Mouse (Mus musculus) myocyte (in vitro differentiated cells): ENCODE measurements around the gene Stk10.

Experiments used
- E2F4 ChIP-seq: IDR thresholded peaks from one replicate; pipeline ENCODE4 v1.6.1; 2011; ENCODE audit warnings: mild to moderate bottlenecking, control low read depth, moderate library complexity; ENCODE audit not compliant: insufficient read depth
- MAX ChIP-seq: IDR thresholded peaks from one replicate; pipeline ENCODE4 v1.6.1; 2011; ENCODE audit warnings: low read depth, mild to moderate bottlenecking, control low read depth
- POLR2AphosphoS2 ChIP-seq: IDR thresholded peaks from one replicate; pipeline ENCODE4 v1.6.1; 2011; ENCODE audit warnings: low read depth, control low read depth; ENCODE audit not compliant: insufficient read length
- TCF12 ChIP-seq: IDR thresholded peaks from one replicate; pipeline ENCODE4 v1.6.1; 2011; ENCODE audit warnings: mild to moderate bottlenecking, control low read depth; ENCODE audit not compliant: poor library complexity, insufficient read depth, severe bottlenecking
- USF1 ChIP-seq: IDR thresholded peaks from one replicate; pipeline ENCODE4 v1.6.1; 2011; ENCODE audit warnings: low read depth, mild to moderate bottlenecking, control low read depth, moderate library complexity

DNA sequence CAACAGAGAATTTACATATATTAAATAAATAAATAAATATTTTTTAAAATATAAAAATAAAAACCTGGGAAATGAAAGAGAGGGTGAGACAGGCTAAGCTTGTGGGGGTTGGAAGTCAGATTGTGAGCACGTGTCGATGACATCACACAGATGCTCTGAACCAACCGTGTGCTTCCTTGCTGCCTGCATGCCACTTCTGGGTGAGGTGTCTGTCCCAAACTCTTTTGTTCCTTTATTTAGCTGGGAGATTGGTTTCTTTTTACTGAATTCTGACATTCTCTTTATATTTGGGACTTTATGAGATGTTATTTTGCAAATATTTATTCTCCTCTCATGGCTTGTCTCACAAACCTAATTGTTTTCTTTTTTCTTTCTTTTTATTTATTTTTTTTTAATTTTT is 72.8 kb downstream of the Stk10 start:
- TF ChIP-seq TCF12 = no peak
- TF ChIP-seq POLR2AphosphoS2 = no peak
- TF ChIP-seq E2F4 = no peak
- no peak for TF ChIP-seq MAX
- peak; percentile 43 for TF ChIP-seq USF1
